Mouse (Mus musculus): Measurements from ENCODE around the gene Fmo6. TPM values are rescaled to one million over a fixed set of nuclear protein-coding genes. Genes with fewer than 3 reads are reported as not detected.

The Fmo6 gene
- total RNA-seq, 2 experiments from 2014 or later = not detected

GRCm38 (mm10) chr1:162937970-162938695, 818 bp upstream of the Fmo6 start:
- no peak for TF ChIP-seq CTCF (IDR thresholded peaks at IDR 0.05)
- Histone ChIP-seq H3K4me3 (no peak overlapping the region), H3K27ac (no peak overlapping the region)
- intact Hi-C loops (cut with DNase I) = no loop called here
- no peak for DNase-seq (ENCODE audit: extremely low spot score in 1 of 2, low spot score in 2 of 2)

- intact Hi-C loops (cut with DNase I) = no loop called here
- DNase-seq (ENCODE audit: extremely low spot score in 1 of 2, low spot score in 2 of 2) = no peak
- H3K27ac ChIP-seq = peak overlapping the region; percentile 66; the same call in 1 of the 2 replicates
- no peak overlapping the region for H3K4me3 ChIP-seq
- no peak for TF ChIP-seq CTCF (IDR thresholded peaks at IDR 0.05)
These were observed 2.8 kb downstream of the Fmo6 start for GRCm38 (mm10) chr1:162934374-162935012.

DNA sequence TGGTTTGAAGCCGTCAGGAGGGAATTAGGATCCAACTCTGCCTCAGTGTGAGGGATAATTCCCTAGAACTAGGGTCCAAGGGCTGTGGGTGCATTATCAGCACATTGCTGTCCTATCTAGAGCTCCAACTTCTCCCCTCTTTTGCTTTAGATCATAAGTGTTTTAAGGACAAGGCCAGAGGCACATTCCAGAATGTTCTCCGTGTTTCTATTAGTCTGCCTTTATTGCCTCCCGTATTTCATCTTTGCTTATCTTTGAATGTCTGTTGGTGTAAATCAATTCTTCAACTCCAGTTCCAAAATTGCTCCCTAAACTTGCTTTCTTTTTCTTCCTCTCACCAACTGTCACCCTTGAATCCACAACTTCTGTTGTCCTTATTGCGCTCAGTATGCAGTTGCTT, 4.9 kb downstream of the Fmo6 start:
- DNase-seq (ENCODE audit: extremely low spot score in 1 of 2, low spot score in 2 of 2) = no peak
- intact Hi-C loops (cut with DNase I) = no loop called here
- H3K27ac ChIP-seq = peak overlapping the region; percentile 55
- H3K4me3 ChIP-seq = no peak overlapping the region
- no peak for TF ChIP-seq CTCF (IDR thresholded peaks at IDR 0.05)

GRCm38 (mm10) chr1:162931880-162932279, 5.4 kb downstream of the Fmo6 start:
- no peak overlapping the region for H3K4me3 ChIP-seq
- DNase-seq (ENCODE audit: extremely low spot score in 1 of 2, low spot score in 2 of 2) = no peak
- peak overlapping the region; percentile 55 for H3K27ac ChIP-seq
- TF ChIP-seq CTCF (IDR thresholded peaks at IDR 0.05) = no peak
- intact Hi-C loops (cut with DNase I) = no loop called here

DNA sequence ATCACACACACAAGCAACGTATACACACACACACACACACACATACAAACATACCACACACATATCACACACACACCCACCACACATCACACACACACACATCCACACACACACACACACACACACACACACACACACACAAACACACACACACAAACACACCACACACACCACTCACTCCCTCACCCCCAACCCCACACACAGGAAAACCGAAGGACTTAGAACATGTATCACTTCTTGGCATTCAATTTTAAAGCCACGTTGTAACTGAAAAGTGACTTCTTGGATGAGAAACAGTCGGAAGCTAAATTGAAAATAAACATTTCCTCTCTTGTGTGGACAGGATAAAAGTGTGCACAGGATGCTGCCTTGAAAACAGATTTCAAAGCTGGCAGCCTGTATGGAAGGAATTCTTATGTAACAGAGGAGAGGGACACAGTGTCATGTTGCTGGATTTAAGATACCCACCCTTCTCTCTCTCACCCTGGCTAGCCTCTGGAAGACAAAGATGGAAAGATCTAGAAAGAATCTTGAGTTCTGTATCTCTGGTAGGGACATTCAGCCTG, 5.9 kb downstream of the Fmo6 start:
- H3K4me3 ChIP-seq = no peak overlapping the region
- no peak for DNase-seq (ENCODE audit: extremely low spot score in 1 of 2, low spot score in 2 of 2)
- peak overlapping the region; percentile 55 for H3K27ac ChIP-seq
- TF ChIP-seq CTCF (IDR thresholded peaks at IDR 0.05) = no peak
- intact Hi-C loops (cut with DNase I) = no loop called here

DNA sequence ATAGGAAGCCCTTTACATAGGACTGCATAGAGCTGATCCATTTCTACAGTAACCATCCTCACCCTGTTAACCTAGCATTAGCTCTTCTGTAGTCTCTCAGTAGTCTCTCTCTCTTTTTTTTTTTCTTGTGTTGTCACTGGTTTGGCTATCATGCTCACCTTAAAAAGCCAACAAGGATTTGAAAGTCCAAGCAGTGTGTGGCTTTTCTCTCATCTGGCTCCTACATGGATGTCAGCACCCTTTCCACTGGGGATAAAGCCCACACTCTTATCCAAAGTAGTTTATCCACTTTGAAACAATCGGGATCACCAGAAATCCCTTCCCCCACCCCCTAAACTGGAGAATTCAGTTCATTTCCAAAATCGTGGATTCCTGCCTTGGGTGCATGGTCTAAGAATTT, 6.7 kb downstream of the Fmo6 start:
- no peak for DNase-seq (ENCODE audit: extremely low spot score in 1 of 2, low spot score in 2 of 2)
- TF ChIP-seq CTCF (IDR thresholded peaks at IDR 0.05) = no peak
- no peak overlapping the region for H3K4me3 ChIP-seq
- no peak overlapping the region for H3K27ac ChIP-seq
- intact Hi-C loops (cut with DNase I) = no loop called here

DNA sequence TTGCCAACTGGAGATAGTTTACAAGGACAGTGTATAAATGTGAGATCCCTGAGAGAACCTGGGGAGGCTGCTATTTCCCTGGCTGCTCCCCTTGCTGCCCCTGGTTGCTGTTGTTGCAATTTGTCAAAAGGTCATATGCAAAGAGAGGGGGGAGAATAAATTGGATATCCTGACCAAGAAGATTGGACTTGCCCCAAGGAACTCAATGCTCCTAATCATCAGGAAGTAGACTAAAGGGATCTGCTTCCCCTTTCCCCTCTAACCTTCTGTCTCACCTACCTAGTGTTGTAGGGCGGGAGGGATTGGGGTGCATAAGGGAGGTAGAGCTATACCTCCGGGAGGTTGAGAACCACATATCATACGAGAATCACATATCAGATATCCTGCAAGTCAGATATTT, 8.2 kb downstream of the Fmo6 start:
- DNase-seq (ENCODE audit: extremely low spot score in 1 of 2, low spot score in 2 of 2) = no peak
- intact Hi-C loops (cut with DNase I) = no loop called here
- H3K4me3 ChIP-seq = no peak overlapping the region
- no peak overlapping the region for H3K27ac ChIP-seq
- TF ChIP-seq CTCF (IDR thresholded peaks at IDR 0.05) = no peak

DNA sequence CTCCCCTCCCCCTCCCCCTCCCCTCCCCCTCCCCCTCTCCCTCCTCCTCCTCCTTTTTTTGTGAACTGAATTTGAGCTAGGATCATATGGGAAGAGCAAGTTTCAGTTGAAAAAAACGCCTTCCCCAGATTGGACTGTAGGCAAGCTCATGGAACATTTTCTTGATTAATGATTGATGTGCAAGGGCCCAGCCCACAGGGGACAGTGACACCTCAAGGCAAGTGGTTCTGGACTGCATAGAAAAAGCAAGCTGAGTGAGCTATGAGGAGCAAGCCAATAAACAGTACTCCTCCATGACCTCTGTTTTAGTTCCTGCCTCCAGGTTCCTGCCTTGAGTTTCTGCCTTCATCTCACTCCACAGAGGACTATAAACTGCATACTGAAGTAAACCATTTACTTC, 12.2 kb downstream of the Fmo6 start:
- intact Hi-C loops (cut with DNase I) = no loop called here
- Histone ChIP-seq H3K4me3 (no peak overlapping the region), H3K27ac (no peak overlapping the region)
- no peak for DNase-seq (ENCODE audit: extremely low spot score in 1 of 2, low spot score in 2 of 2)
- TF ChIP-seq CTCF (IDR thresholded peaks at IDR 0.05) = no peak

DNA sequence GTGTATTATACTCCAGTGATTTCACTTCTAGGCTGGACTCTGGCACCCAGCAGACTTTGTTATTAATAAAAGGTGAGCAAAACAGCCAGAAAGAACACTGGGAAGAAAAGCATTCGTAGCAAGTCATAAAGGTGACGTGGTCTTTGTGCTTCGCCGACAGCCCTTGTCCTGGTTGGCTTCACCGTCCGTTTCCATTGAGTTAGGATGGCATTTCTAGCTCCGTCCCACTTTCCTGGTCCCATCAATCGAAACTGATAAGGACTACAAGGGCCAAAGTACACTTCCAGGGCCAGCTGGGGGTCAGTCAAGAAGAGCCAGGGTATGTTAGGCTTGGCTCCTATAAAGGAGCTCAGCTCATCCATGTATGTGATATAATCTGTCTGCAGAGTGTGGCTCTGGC, 20.7 kb downstream of the Fmo6 start:
- no peak for DNase-seq (ENCODE audit: extremely low spot score in 1 of 2, low spot score in 2 of 2)
- intact Hi-C loops (cut with DNase I) = no loop called here
- H3K27ac ChIP-seq = no peak overlapping the region
- H3K4me3 ChIP-seq = no peak overlapping the region
- TF ChIP-seq CTCF (IDR thresholded peaks at IDR 0.05) = no peak

DNA sequence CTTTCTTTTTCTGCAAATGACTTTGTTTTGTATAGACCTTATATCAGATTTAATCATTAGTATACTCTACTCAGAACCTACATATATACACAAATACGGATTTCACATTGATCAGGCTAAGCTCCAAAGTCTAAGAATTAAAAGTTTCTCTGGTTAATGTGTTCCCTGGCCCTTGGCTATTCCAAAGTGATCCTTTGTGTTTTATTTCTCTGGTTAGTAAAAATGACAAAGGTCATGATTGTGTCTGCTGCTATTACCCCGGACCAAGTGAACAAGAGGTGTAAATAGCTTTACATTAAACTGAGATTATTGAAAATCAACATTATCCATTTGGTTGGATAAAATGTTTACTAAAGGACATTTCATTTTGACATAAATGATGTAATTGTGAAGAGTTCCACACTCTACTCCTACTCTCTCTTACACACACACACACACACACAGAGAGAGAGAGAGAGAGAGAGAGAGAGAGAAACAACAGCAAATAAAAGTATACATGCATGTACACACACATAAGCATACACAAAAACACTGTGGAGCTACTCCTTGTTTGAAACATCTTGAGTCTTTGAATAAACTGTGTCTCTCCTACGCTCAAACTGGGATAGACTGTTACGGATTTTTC, 22.3 kb downstream of the Fmo6 start:
- DNase-seq (ENCODE audit: extremely low spot score in 1 of 2, low spot score in 2 of 2) = no peak
- Histone ChIP-seq H3K27ac (no peak overlapping the region), H3K4me3 (no peak overlapping the region)
- TF ChIP-seq CTCF (IDR thresholded peaks at IDR 0.05) = no peak
- intact Hi-C loops (cut with DNase I) = no loop called here

GRCm38 (mm10) chr1:162912085-162912484, 25.2 kb downstream of the Fmo6 start:
- Histone ChIP-seq H3K27ac (no peak overlapping the region), H3K4me3 (no peak overlapping the region)
- DNase-seq (ENCODE audit: extremely low spot score in 1 of 2, low spot score in 2 of 2) = no peak
- TF ChIP-seq CTCF (IDR thresholded peaks at IDR 0.05) = no peak
- intact Hi-C loops (cut with DNase I) = no loop called here

DNA sequence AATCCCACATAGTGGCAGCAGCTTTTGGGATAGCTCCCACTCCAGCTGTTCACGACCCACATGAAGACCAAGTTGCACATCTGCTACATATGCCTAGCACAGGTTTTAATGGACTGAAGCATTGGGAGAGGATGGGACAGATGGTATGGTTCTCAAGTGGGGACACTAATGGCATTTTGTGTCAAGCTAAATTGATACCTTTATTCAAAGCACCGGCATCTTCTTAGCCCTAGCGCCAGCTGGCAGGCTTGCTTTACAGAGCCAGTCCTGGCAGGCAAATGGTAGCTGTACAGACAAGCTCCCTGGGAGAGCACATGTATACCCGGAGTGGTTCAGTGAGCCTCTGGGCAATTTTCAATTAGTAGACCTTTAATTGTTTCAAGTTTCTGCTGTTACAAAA, 35.4 kb downstream of the Fmo6 start:
- intact Hi-C loops (cut with DNase I) = no loop called here
- Histone ChIP-seq H3K4me3 (no peak overlapping the region), H3K27ac (no peak overlapping the region)
- no peak for DNase-seq (ENCODE audit: extremely low spot score in 1 of 2, low spot score in 2 of 2)
- no peak for TF ChIP-seq CTCF (IDR thresholded peaks at IDR 0.05)

Measured in left cerebral cortex, adult 2 months (tissue).